ENCODE assay signal across 9 mouse cellular contexts in genomic region chr1:52098618-52099232, GRCm38 (mm10). TPM values are rescaled to one million over a fixed set of nuclear protein-coding genes. Genes with fewer than 3 reads are reported as not detected.
DNase-seq lines count a peak whose midpoint lies in the region; ATAC-seq and TF ChIP-seq lines count a peak whose summit lies in the region.
"Had no signal": no experiment of that assay in that cellular context is flagged by ENCODE, and none has a peak within 500 bp of the region (broad histone marks: within the 10 kb centered on the region; RNA-seq: fewer than 3 reads in every experiment).

No protein-coding gene starts in this region.

- no peak overlapping the region for H3K9ac ChIP-seq in hindbrain, embryonic 13.5 days
- no peak overlapping the region for H3K9ac ChIP-seq in limb, embryonic 14.5 days (ENCODE audit: low read depth, low read length, severe bottlenecking)
- H3K9ac ChIP-seq: neural tube, embryonic 12.5 days had no signal

- H3K27ac ChIP-seq in hindbrain, embryonic 10.5 days: no peak overlapping the region
- no peak overlapping the region for H3K27ac ChIP-seq in hindbrain, embryonic 13.5 days
- no peak overlapping the region for H3K27ac ChIP-seq in limb, embryonic 14.5 days (replicated peaks; ENCODE audit: low read depth, low read length)
- H3K27ac ChIP-seq: neural tube, embryonic 12.5 days had no signal

- H3K27me3 ChIP-seq in hindbrain, embryonic 10.5 days (ENCODE audit: insufficient read depth, poor library complexity, severe bottlenecking): no peaks in the 10 kb centered on the region
- no peaks in the 10 kb centered on the region for H3K27me3 ChIP-seq in hindbrain, embryonic 13.5 days
- no peaks in the 10 kb centered on the region for H3K27me3 ChIP-seq in limb, embryonic 14.5 days (ENCODE audit: control insufficient read depth, insufficient read depth, low read length)
- H3K27me3 ChIP-seq: neural tube, embryonic 12.5 days had no signal

- DNase-seq in hindbrain, embryonic 10.5 days (ENCODE audit: low spot score): peak; percentile 35
- DNase-seq in A20 (ENCODE audit: low read depth, low spot score) (peak; percentile 54), ES-CJ7 (ENCODE audit: low read depth, low spot score) (peak; percentile 45)
- peak; percentile 43 for DNase-seq in embryo, embryonic 9.5 days (ENCODE audit: extremely low spot score)
- DNase-seq in limb, embryonic 14.5 days (ENCODE audit: low spot score): peak; percentile 79
- DNase-seq in right cerebral cortex, postnatal 10 days (ENCODE audit: low spot score in 2 of 2): peak; percentile 44 to 53
- no peak for DNase-seq in testis, postnatal 10 days (ENCODE audit: low spot score)

- WGBS in hindbrain, embryonic 10.5 days: 87% methylated on average over 3 of the region's 3 CpGs
- 78% methylated on average over 3 of the region's 3 CpGs for WGBS in hindbrain, embryonic 13.5 days
- WGBS in limb, embryonic 14.5 days: 70% methylated on average over 3 of the region's 3 CpGs

- H3K4me1 ChIP-seq in hindbrain, embryonic 10.5 days (replicated peaks): no peaks in the 10 kb centered on the region
- H3K4me1 ChIP-seq in hindbrain, embryonic 13.5 days (replicated peaks): no peaks in the 10 kb centered on the region
- H3K4me1 ChIP-seq in limb, embryonic 14.5 days (ENCODE audit: control insufficient read depth, insufficient read depth, low read length): no peaks in the 10 kb centered on the region
- H3K4me1 ChIP-seq: neural tube, embryonic 12.5 days had no signal

- no peaks in the 10 kb centered on the region for H3K9me3 ChIP-seq in hindbrain, embryonic 10.5 days
- H3K9me3 ChIP-seq in hindbrain, embryonic 13.5 days: no peaks in the 10 kb centered on the region
- H3K9me3 ChIP-seq in limb, embryonic 14.5 days (ENCODE audit: control insufficient read depth, low read length): no peaks in the 10 kb centered on the region
- H3K9me3 ChIP-seq: neural tube, embryonic 12.5 days had no signal

- no peak for ATAC-seq in hindbrain, embryonic 13.5 days (ENCODE audit: low FRiP score)
- ATAC-seq in limb, embryonic 14.5 days (ENCODE audit: low FRiP score, low read depth): no peak

- no peaks in the 10 kb centered on the region for H3K36me3 ChIP-seq in hindbrain, embryonic 10.5 days
- no peaks in the 10 kb centered on the region for H3K36me3 ChIP-seq in hindbrain, embryonic 13.5 days
- no peaks in the 10 kb centered on the region for H3K36me3 ChIP-seq in limb, embryonic 14.5 days (ENCODE audit: control insufficient read depth, insufficient read depth, low read length)
- H3K36me3 ChIP-seq: neural tube, embryonic 12.5 days had no signal

- no peak overlapping the region for H3K4me3 ChIP-seq in hindbrain, embryonic 10.5 days
- no peak overlapping the region for H3K4me3 ChIP-seq in hindbrain, embryonic 13.5 days
- H3K4me3 ChIP-seq in limb, embryonic 14.5 days (replicated peaks; ENCODE audit: low read length): no peak overlapping the region
- H3K4me3 ChIP-seq: neural tube, embryonic 12.5 days had no signal

- TF ChIP-seq POLR2A in limb, embryonic 14.5 days (IDR thresholded peaks at IDR 0.05; ENCODE audit: borderline replicate concordance, extremely low read depth, insufficient read depth, insufficient read length): no peak

- no peak overlapping the region for H3K4me2 ChIP-seq in hindbrain, embryonic 13.5 days
- no peak overlapping the region for H3K4me2 ChIP-seq in limb, embryonic 14.5 days (replicated peaks; ENCODE audit: low read depth, low read length, severe bottlenecking)
- H3K4me2 ChIP-seq: neural tube, embryonic 12.5 days had no signal

RNA-seq across cellular contexts. Expression of gene Stat1, which starts 20.5 kb away (rescaled TPM):
- 11.1 and 13.6 TPM in 2 replicates for polyA plus RNA-seq in hindbrain, embryonic 10.5 days (2016; fragmentation: Nextera tagmentation; extraction: Ambion mirVana)
- 13.4 and 13.9 TPM in 2 replicates for polyA plus RNA-seq in hindbrain, embryonic 13.5 days (2015; fragmentation: Nextera tagmentation; extraction: Ambion mirVana)
- polyA plus RNA-seq in limb, embryonic 14.5 days (2012; rRNA removed): 12.9 and 14.8 TPM in 2 replicates
- polyA plus RNA-seq in limb, embryonic 14.5 days (2014; fragmentation: Nextera tagmentation; extraction: Ambion mirVana): 20.6 and 25.6 TPM in 2 replicates
